Mouse (Mus musculus): ENCODE measurements at regions not wholly inside any gene's neighbourhood (a gene's known extent, or its start where the extent isn't known, plus 50 kb on each side); places are given as distances from the start of the nearest gene placed in this dataset.

DNA sequence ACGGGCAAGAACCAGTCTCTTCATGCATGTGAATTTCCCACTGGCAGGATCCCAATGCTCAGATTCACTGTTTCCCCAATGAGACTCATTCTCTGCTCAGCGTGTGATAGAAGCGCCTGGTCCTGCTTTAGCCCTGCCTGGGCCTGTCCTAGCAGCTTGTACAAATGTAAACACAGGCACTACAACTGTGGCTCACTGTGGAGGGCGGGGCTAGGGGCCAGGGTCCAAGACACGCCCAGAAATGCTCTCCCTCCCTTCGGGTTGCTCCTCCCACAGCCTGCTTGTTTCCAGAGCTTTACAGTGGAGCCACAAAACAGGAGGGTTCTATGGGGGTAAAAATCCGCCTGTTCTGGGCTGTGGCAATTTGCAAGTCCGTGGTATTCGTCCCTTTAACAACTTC lies 105.7 kb downstream of the Btg1 start:
- peak; percentile 69 for ATAC-seq (ENCODE audit: insufficient number of reproducible peaks, low FRiP score, low TSS enrichment)

GRCm38 (mm10) chr10:96723071-96723470 lies 106.3 kb downstream of the Btg1 start:
- ATAC-seq (ENCODE audit: insufficient number of reproducible peaks, low FRiP score, low TSS enrichment), result no peak

- no peak for ATAC-seq (ENCODE audit: insufficient number of reproducible peaks, low FRiP score, low TSS enrichment)
Observed at GRCm38 (mm10) chr10:96724436-96725175, 107.8 kb downstream of the Btg1 start.

DNA sequence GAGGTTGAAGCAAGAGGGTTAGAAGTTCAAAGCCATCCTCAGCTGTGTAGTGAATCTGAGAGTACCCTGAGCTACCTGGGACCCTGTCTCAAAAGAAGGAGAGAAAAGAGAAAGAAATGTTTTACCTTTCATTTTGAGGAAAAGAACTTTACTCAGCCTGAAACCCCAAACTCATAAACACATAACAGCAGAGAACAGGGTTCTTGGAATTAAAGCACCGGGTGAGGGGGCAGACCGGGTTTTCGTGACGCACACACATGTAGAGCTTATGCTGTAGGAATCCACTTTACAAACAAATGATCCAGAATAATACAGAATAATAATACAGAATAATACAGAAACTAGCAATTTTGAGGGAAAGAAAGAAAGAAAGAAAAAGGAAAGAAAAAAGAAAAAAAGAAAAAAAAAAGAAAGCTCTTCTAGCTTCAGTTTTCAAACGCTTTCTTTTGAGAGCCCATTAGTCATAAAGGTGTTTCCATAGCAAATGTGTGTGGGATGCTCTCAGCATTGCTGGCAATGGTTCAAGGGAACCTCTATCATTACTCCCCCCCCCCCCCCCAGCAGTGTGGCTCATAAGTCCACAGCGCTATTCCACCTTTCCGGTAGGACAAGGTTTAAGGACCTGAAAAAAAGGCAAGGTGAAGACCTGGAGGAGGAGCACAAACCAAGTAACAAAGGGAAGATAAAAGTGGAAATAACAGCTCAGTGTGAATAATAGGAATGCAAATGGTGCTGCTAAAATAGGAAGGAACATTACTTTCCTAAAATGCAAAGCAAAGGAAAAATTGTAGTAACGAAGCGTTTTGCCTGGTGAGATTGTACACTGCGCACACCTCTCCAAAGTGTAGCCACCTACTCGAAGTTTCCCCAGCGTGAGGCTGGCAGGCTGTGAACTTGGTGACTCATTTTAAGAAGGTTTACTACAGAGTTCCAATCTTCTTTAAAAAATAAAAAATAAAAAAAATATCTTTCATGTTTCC lies 110.3 kb downstream of the Btg1 start:
- no peak for ATAC-seq (ENCODE audit: insufficient number of reproducible peaks, low FRiP score, low TSS enrichment)

DNA sequence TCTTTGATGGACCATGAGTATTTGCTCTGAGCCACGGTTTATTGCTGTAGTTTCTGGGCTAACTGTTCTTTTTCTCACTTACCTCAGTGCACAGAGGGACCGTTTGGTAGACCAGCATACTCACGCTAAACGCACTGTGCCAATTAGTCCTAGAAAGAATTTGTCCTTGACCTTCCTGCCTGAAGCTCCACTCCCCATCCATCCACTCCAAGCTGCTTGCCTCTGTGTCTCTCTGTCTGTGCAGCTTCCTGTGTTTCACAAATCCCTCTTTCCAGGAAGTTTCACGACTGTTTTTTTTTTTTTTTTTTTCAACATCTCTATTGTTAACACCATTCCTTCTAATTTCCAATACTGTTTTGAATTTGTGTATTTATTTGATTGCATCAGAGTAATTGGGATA lies 116.8 kb downstream of the Btg1 start:
- no peak for ATAC-seq (ENCODE audit: insufficient number of reproducible peaks, low FRiP score, low TSS enrichment)

- no peak for ATAC-seq (ENCODE audit: insufficient number of reproducible peaks, low FRiP score, low TSS enrichment)
Observed at GRCm38 (mm10) chr10:96735146-96735545, 118.3 kb downstream of the Btg1 start.

DNA sequence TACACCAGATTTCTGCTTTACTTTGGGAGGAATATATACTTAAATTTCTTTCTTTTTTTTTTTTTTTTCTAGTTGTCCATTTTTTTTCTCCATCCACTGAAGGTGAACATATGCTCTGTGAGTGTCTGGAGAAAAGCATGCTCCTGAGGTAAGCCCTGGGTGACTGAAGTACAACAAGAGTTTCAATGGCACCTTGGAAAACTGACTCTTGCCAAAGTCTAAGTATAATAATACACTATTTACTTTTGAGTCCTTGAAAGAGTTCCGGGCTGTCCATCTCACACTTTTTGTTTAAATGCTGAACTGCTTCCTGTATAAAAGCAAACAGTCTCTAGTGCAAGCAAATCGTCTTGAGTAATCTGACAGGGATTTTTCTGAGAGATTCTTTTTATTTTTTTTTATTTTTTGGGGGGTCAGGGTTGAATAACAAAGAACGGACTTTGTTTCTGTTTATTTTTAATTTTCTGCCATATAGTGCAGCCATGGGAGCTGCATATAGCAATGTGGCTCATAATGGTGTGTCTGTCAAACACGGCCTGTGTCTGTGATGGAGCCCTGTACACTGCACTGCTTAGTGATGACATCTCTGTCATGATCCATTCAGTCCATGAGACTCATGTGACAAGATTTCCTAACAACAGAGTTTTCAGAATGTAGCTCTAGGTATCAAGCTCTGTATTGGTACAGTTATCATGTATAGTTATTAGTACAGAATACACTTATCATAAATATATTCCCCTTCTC lies 119.3 kb downstream of the Btg1 start:
- ATAC-seq (ENCODE audit: insufficient number of reproducible peaks, low FRiP score, low TSS enrichment), result no peak

GRCm38 (mm10) chr10:96737972-96738371 lies 121.2 kb downstream of the Btg1 start:
- no peak for ATAC-seq (ENCODE audit: insufficient number of reproducible peaks, low FRiP score, low TSS enrichment)

GRCm38 (mm10) chr10:96738606-96739005 lies 121.8 kb downstream of the Btg1 start:
- no peak for ATAC-seq (ENCODE audit: insufficient number of reproducible peaks, low FRiP score, low TSS enrichment)

DNA sequence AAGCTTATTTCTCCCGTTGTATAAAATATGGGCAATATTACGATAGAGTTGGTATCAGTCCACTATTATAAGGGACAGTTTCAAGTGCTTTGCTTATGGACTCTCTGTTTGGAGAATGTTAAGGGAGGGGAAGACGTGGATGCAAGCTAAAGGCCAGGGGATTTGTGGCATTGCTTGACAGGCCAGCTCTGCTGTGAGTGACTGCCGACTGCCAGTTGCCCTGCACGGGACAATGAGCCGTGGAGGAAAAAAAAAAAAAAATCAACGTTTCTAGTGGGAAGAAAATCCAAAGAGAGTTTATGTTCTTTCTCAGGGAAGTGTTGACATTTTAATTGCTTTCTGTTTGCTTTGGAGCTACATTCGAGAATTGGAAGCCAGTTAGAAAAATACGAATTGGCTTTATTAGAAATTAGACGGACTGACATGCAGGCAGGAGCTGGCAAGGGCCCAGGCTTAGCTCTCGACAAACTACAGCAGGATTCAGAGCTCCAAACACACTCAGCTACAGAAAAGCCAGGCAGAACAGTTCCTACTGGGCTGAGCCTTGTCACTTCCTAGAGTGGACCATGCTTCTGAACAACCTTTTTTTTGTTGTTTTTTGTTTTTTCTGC lies 127.5 kb downstream of the Btg1 start:
- ATAC-seq (ENCODE audit: insufficient number of reproducible peaks, low FRiP score, low TSS enrichment), result peak; percentile 76; the same call in 1 of the 2 replicates

- ATAC-seq (ENCODE audit: insufficient number of reproducible peaks, low FRiP score, low TSS enrichment), result no peak
Observed at GRCm38 (mm10) chr10:96747015-96747663, 130.3 kb downstream of the Btg1 start.

- peak; percentile 74 for ATAC-seq (ENCODE audit: insufficient number of reproducible peaks, low FRiP score, low TSS enrichment)
Observed at GRCm38 (mm10) chr10:96750861-96751260, 134.1 kb downstream of the Btg1 start.

DNA sequence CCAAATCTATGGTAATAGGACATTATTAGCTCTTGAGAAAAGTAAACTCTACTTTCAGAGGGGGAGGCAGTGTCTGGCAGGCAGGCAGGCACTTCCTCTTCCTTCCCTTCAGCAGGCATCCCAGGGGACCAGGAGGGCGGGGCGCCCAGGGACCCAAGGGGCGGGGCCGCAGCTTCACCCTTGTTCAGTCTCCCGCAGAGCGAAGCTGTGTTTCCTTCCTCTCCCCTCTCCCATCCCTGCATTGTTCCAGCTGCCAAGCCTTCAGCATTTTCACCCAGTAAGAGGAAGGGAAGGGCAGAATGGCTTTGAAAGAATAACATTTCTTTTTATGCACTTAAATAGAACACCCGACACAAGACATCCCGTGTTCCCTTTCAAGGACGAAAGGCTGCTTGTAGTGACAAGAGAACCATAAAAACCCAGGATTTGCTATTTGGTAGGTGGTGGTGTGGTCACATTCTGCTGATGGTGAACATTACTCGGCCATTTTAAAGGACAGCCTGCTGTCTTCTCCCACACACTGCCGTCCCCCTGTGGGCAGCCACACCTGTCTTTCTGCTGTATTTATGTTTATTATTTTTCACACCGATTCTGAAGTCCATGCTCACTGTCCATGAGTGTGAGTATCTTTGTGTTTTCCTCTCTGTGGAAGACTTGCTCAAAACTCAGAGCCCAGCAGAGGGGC lies 134.9 kb downstream of the Btg1 start:
- ATAC-seq (ENCODE audit: insufficient number of reproducible peaks, low FRiP score, low TSS enrichment), result 0 out of 2 replicates have a peak, but pooled peaks have one; percentile 13

DNA sequence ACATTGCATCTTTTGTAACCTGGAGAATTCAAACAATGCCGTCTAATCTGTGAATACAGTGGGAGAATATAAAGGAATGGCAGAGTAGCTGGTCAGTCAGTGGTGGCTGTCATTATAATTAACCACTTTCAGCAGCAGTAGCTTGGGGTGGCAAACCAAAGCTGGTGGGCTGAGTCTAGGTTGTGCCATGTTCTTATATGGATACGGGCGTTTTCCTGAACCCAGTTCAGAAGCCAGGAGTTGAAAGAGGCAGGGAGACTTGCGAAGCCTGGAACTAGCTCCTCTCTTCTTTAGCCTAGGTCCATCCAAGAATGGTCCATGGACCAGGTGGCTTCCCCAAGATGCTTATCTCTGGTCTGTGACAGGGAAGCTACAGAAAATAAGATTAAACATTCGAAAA lies 135.7 kb downstream of the Btg1 start:
- ATAC-seq (ENCODE audit: insufficient number of reproducible peaks, low FRiP score, low TSS enrichment), result no peak

GRCm38 (mm10) chr10:96753521-96753920 lies 136.7 kb downstream of the Btg1 start:
- ATAC-seq (ENCODE audit: insufficient number of reproducible peaks, low FRiP score, low TSS enrichment), result no peak

GRCm38 (mm10) chr10:96755674-96756073 lies 138.9 kb downstream of the Btg1 start:
- no peak for ATAC-seq (ENCODE audit: insufficient number of reproducible peaks, low FRiP score, low TSS enrichment)

- ATAC-seq (ENCODE audit: insufficient number of reproducible peaks, low FRiP score, low TSS enrichment), result no peak
Observed at GRCm38 (mm10) chr10:96756355-96757084, 139.7 kb downstream of the Btg1 start.

- no peak for ATAC-seq (ENCODE audit: insufficient number of reproducible peaks, low FRiP score, low TSS enrichment)
Observed at GRCm38 (mm10) chr10:96757311-96757710, 140.5 kb downstream of the Btg1 start.

All from cerebellum, adult (tissue).